Mouse (Mus musculus) olfactory bulb, adult 2 months (tissue): ENCODE results near the gene Stk24. TPM values are rescaled to one million over a fixed set of nuclear protein-coding genes. Genes with fewer than 3 reads are reported as not detected.
"Not testable (repeated sequence)": the region's sequence is repeated elsewhere in the genome, so short reads cannot be mapped to it uniquely, and the experiment has no call there.

Source experiments
- H3K27ac ChIP-seq: fragments of 200-500 bp; 2 replicates; pipeline ENCODE4 v1.5.1; 2012; ENCODE audit warnings: low read depth, low read length; ENCODE audit not compliant: insufficient read depth
- H3K4me1 ChIP-seq: fragments of 200-500 bp; 2 replicates; pipeline ENCODE4 v1.6.1; 2012; ENCODE audit warnings: low read length; ENCODE audit not compliant: control insufficient read depth, insufficient read depth
- H3K4me3 ChIP-seq: fragments of 200-500 bp; 2 replicates; pipeline ENCODE4 v1.5.1; 2012; ENCODE audit warnings: mild to moderate bottlenecking, low read depth, low read length, moderate library complexity; ENCODE audit not compliant: insufficient read depth
- CTCF ChIP-seq: fragments of 200-500 bp; IDR thresholded peaks from 2 replicates; pipeline ENCODE4 v1.5.1; 2012; ENCODE audit warnings: low read depth, mild to moderate bottlenecking, low read length, moderate library complexity; ENCODE audit not compliant: insufficient read depth
- POLR2A ChIP-seq: fragments of 200-500 bp; IDR thresholded peaks from 2 replicates; pipeline ENCODE4 v1.6.1; 2012; ENCODE audit warnings: mild to moderate bottlenecking, low read depth, low read length, moderate library complexity; ENCODE audit not compliant: insufficient read depth
- WGBS: fragments of 180-500 bp; shearing (Covaris S2); methylation state at CpG from one replicate; pipeline ENCODE4 v1.1.7; 2018; 5-methylcytosine and 5-hydroxymethylcytosine counted together
- polyA plus RNA-seq: library from polyadenylated mRNA; stranded (reverse); fragments of >200 nt; gene quantifications from 2 replicates; pipeline ENCODE4 v1.2.4, GENCODE M21; 2012; ENCODE audit warnings: low replicate concordance; ENCODE audit not compliant: missing spikeins, insufficient read depth, insufficient read length

Gene Stk24
- polyA plus RNA-seq, 1 experiment, result not detected

DNA sequence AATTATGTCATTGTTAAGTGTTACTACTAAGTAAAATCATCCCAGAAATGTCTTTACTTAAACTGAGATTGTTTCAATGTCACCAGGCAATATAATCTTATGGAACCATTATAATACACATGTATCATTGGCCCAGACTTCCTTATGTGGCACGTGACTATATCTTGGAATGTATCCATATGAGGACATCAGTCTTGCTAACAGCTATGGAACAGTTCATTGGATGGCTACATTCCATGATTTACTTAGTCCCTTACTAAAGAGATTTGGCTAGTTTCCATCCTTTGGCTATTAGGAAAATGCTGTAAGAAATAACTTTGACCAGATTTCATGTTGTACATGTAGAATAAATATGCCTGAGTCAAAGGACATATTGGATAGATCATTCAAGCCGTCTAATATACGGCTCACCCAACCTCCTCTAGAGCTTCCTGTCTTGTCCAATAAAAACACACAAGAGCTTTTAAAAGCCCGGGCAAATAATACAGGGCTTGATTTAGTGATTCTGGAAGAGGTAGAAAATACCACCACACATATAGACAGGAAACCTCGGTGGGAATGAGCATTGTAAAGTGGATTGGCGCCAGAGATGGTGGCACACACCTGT lies 34.9 kb upstream of the Stk24 start:
- no peak overlapping the region for H3K27ac ChIP-seq
- H3K4me1 ChIP-seq, result no peaks in the 10 kb centered on the region
- WGBS, result 89% methylated on average over 6 of the region's 6 CpGs
- no peak overlapping the region for H3K4me3 ChIP-seq
- no peak for TF ChIP-seq POLR2A
- TF ChIP-seq CTCF, result no peak

DNA sequence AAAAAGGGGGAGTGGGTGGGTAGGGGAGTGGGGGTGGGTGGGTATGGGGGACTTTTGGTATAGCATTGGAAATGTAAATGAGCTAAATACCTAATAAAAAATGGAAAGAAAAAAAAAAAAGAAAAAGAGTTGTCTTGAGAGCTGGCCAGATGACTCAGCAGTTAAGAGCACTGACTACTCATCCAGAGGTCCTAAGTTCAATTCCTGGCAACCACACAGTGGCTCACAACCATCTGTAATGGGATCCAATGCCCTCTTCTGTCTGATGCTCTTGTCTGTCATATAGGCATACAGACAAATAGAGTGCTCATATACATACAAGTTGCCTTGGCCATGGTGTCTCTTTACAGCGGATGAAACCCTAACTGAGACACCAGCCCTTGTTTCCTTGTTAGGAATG lies 33.9 kb upstream of the Stk24 start:
- H3K4me1 ChIP-seq, H3K4me3 ChIP-seq, H3K27ac ChIP-seq: not testable (repeated sequence)
- WGBS, result 94% methylated on average over 1 of the region's 1 CpGs

DNA sequence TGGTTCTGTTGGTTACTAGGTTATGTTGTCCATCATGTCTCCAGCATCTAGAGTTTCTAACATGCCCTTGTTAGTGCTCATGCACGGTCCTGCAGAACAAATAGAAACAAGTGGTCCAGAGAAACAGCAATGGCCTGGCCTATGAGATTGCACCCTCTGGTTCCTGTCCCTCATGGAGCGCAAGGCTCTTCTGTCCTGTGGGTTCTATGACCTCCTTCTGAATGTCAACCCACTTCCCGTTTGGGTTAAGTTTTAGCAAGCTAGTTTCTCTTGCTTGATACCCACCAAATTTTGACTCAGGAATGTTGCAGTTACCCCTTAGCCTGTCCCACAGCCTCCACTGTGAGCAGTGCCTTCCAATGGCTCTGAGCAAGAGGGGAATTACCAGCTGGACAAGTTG lies 29.1 kb upstream of the Stk24 start:
- WGBS, result 95% methylated on average over 3 of the region's 3 CpGs
- H3K4me1 ChIP-seq, result no peaks in the 10 kb centered on the region
- TF ChIP-seq CTCF (no peak), POLR2A (no peak)
- no peak overlapping the region for H3K4me3 ChIP-seq
- no peak overlapping the region for H3K27ac ChIP-seq

DNA sequence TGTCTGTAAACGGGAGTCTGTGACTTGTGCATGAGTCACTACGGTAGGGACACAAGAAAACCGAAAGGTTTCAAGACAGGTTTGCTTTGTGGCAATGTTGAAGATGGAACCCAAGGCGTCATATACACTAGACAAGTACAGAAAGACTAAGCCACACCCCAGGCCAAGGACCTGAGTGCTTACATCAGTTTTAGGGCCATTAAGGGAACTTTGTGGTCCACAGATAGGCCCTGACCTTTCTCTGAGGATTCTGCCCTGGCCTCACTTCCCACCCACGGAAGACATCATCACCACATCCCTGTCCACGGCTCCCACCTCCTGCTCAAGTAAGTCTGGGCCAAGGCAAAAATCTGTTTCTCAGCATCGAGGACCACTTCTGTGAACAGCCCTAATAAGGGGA lies 27.1 kb upstream of the Stk24 start:
- Histone ChIP-seq H3K4me3 (no peak overlapping the region), H3K4me1 (no peaks in the 10 kb centered on the region), H3K27ac (no peak overlapping the region)
- whole genome bisulfite sequencing, result 94% methylated on average over 7 of the region's 7 CpGs
- TF ChIP-seq CTCF, result no peak
- no peak for TF ChIP-seq POLR2A

DNA sequence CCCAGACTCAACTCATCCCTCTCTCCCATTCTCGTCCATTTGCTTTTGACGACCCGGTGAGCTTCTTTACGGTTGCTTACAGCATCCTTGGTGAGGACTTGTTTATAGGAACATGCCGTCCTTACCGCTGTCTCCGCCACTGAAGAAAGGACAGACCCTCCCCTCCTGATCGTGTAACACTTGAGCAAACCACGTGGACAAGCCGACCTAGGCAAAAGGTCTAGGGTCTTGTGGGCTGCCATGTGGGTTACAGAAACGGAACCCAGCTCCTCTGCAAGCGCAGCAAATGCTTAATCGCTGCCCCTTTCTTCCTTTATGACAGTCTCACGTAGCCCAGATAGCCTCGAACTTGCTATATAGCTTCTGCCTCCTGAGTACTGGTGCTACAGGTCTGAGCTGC lies 25.7 kb upstream of the Stk24 start:
- TF ChIP-seq POLR2A (no peak), CTCF (no peak)
- no peak overlapping the region for H3K27ac ChIP-seq
- no peak overlapping the region; the same call in 1 of the 2 replicates for H3K4me3 ChIP-seq
- WGBS, result 52% methylated on average over 15 of the region's 15 CpGs
- no peaks in the 10 kb centered on the region for H3K4me1 ChIP-seq

DNA sequence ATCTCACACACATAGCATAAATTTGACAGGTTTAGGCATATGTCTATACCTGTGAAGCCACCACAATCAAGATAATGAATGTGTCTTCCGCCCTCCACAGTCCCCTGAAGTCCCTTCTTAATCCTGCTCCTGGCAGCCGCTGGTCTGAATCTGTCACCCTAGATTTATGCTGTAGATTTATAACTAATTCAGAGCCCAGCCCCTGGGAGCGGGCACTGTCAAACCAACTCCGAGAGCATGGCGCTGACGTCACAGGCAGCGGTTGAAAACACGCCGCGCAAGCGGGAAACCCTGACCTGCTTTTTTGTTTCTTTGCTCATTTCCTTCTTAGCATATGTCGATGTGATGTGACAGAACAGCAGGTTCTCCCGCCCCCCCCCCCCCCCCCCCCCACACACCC lies 25.3 kb upstream of the Stk24 start:
- WGBS, result 48% methylated on average over 13 of the region's 13 CpGs
- TF ChIP-seq CTCF (no peak), POLR2A (no peak)
- H3K4me3 ChIP-seq, result no peak overlapping the region
- H3K4me1 ChIP-seq, result no peaks in the 10 kb centered on the region
- H3K27ac ChIP-seq, result no peak overlapping the region

DNA sequence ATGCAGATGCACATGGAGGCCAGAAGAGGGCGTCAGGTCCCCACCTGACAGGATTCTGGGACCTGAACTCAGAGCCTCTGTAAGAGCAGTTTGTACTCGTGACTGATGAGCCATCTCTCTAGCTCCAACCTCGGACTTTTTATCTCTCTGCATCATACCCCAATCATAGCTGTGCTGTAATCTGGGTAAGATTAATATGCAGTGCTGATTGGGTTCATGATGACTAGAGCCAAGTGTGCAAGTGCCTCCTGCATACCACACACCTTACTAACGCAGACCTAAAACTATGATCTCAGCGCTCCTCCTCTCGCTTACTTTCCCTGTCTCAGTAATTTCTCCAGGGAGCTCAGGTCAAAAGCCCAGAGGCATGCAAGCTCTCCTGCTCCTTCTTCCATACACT lies 19.9 kb upstream of the Stk24 start:
- Histone ChIP-seq H3K4me3 (no peak overlapping the region), H3K27ac (no peak overlapping the region), H3K4me1 (peaks cover 2% of the 10 kb centered on the region; the same call in 1 of the 2 replicates)
- TF ChIP-seq POLR2A (no peak), CTCF (no peak)
- 88% methylated on average over 6 of the region's 6 CpGs for WGBS

DNA sequence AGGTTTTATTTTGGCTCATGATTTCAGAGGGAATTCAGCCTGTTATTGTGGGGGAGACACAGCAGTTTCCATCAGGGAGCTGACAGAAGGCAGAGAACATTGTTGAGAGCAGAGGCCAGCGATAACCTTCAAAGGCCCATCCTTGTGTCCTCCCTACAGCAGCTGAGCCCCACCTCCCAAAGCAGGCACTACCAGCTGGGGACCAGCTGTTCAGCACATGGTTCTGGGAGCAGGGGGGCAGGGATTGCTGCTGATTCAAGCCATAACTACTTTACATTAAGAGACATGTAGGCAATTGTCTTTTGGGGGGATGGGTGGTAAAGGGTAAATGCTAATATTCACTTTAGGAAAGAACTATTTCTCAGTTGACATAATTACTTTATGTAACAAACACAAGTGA lies 17.7 kb upstream of the Stk24 start:
- WGBS, result 84% methylated on average over 1 of the region's 1 CpGs
- TF ChIP-seq CTCF (no peak), POLR2A (no peak)
- Histone ChIP-seq H3K4me3 (no peak overlapping the region), H3K27ac (no peak overlapping the region), H3K4me1 (peaks cover 2% of the 10 kb centered on the region; the same call in 1 of the 2 replicates)

DNA sequence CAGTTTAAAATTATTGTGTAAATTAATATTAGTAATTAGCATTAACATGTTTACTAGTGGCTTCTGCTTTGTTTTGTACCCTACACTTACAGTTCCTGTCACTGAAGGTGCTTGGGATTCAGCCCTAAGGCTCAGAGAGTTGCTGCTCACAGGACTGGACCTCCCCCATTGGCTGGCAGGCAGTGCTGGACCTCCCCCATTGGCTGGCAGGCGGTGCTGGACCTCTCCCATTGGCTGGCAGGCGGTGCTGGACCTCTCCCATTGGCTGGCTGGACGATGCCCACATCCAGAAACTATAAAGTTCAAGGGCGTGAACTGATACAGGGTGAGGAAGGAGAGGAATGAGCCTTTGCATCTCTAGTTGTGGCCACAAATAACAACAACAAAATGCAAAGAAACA lies 15.3 kb upstream of the Stk24 start:
- Histone ChIP-seq H3K27ac (no peak overlapping the region), H3K4me1 (peaks cover 2% of the 10 kb centered on the region; the same call in 1 of the 2 replicates), H3K4me3 (no peak overlapping the region)
- WGBS, result 87% methylated on average over 4 of the region's 4 CpGs
- TF ChIP-seq POLR2A, result no peak
- TF ChIP-seq CTCF, result no peak

DNA sequence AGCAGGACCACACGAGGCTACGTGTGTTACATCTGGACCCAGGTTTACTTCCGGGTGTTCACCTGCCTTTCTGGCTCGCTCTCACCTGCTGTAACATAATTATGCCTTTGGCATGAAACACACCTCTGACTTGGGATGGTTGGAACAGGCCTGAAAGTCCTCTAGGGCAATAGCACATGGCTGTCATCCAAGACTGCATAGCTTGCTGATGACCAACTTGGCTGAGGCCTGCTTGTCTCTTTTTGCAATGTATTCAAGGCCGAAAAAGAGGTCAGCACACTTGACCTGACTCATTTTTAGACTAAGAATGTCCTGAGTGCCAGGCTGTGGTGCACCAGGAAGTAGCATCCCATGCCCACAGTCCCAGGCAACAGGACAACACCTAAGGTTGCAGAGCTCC lies 12.1 kb upstream of the Stk24 start:
- TF ChIP-seq POLR2A, result no peak
- TF ChIP-seq CTCF, result no peak
- 81% methylated on average over 5 of the region's 5 CpGs for WGBS
- Histone ChIP-seq H3K4me1 (no peaks in the 10 kb centered on the region), H3K4me3 (no peak overlapping the region), H3K27ac (no peak overlapping the region)
